Mouse (Mus musculus) stomach, postnatal 0 days (tissue): ENCODE measurements around the gene Zfp846.

Experiments used
- CTCF ChIP-seq: IDR thresholded peaks from 2 replicates; pipeline ENCODE4 v1.5.1; 2016; ENCODE audit warnings: antibody characterized with exemption, low read depth, mild to moderate bottlenecking, moderate library complexity
- EP300 ChIP-seq: optimal IDR thresholded peaks from 2 replicates; pipeline ENCODE3; 2016; ENCODE audit warnings: antibody characterized with exemption

GRCm38 (mm10) chr9:20536598-20536997 lies 44.5 kb upstream of the Zfp846 start:
- TF ChIP-seq CTCF (no peak), EP300 (no peak)
